Comparison of ENCODE assay signal across 21 mouse cellular contexts in genomic region chr13:93995423-93995822, GRCm38 (mm10).
A peak's percentile ranks its signal among the peaks of the same experiment; 100 is the strongest.
DNase-seq lines count a peak whose midpoint lies in the region; ATAC-seq and TF ChIP-seq lines count a peak whose summit lies in the region.
"Had no signal": no experiment of that assay in that cellular context is flagged by ENCODE, and none has a peak within 500 bp of the region (broad histone marks: within the 10 kb centered on the region; RNA-seq: fewer than 3 reads in every experiment).

No protein-coding gene starts in this region.

- H3K4me2 ChIP-seq in liver, embryonic 16.5 days (ENCODE audit: low read depth, low read length), result no peak overlapping the region
- H3K4me2 ChIP-seq: forebrain, embryonic 13.5 days; hindbrain, embryonic 15.5 days had no signal

- no peak for TF ChIP-seq CTCF in bone marrow macrophage, adult 2 months (IDR thresholded peaks at IDR 0.05; ENCODE audit: low read depth, low read length)

- no peaks in the 10 kb centered on the region for H3K4me1 ChIP-seq in liver, embryonic 16.5 days (ENCODE audit: control insufficient read depth, low read depth, low read length)
- H3K4me1 ChIP-seq in bone marrow macrophage, adult 2 months (ENCODE audit: control insufficient read depth, insufficient read depth, low read length), result peaks cover 62% of the 10 kb centered on the region
- H3K4me1 ChIP-seq: forebrain, embryonic 13.5 days; hindbrain, embryonic 15.5 days had no signal

- DNase-seq in liver, result no peak
- peak; percentile 54 for DNase-seq in 416B (ENCODE audit: low read depth)
- no peak for DNase-seq in right cerebral cortex, postnatal 10 days (ENCODE audit: low spot score in 2 of 2)
- DNase-seq: adrenal gland, adult 2 months; adrenal gland, postnatal 25 days; cerebellum, adult 11-12 months; cerebellum, adult 9-10 months; cerebellum, postnatal 36 days; gastrocnemius, adult 2 months; gastrocnemius, postnatal 25 days; heart, adult 18-20 months; heart, postnatal 10 days had no signal

- no peaks in the 10 kb centered on the region for H3K27me3 ChIP-seq in liver, embryonic 16.5 days (ENCODE audit: control insufficient read depth, insufficient read depth, low read depth, low read length)
- H3K27me3 ChIP-seq: forebrain, embryonic 13.5 days; hindbrain, embryonic 15.5 days had no signal

- ATAC-seq in liver, embryonic 16.5 days (ENCODE audit: low read depth), result no peak
- peak; percentile 52 for ATAC-seq in megakaryocyte, adult 5-6 weeks (ENCODE audit: poor library complexity, severe bottlenecking)
- no peak for ATAC-seq in cerebellum, adult (ENCODE audit: insufficient number of reproducible peaks, low FRiP score, low TSS enrichment)
- ATAC-seq: forebrain, embryonic 13.5 days had no signal

- peak overlapping the region; percentile 51 for H3K27ac ChIP-seq in liver, embryonic 16.5 days (ENCODE audit: low read length)
- H3K27ac ChIP-seq in bone marrow macrophage, adult 2 months (ENCODE audit: insufficient read depth, low read depth, low read length), result peak overlapping the region; percentile 36
- H3K27ac ChIP-seq: embryonic facial prominence, embryonic 10.5 days; forebrain, embryonic 13.5 days; heart, embryonic 10.5 days; hindbrain, embryonic 10.5 days; hindbrain, embryonic 15.5 days had no signal

- H3K9ac ChIP-seq in liver, embryonic 16.5 days (ENCODE audit: low read depth, low read length), result no peak overlapping the region
- H3K9ac ChIP-seq: forebrain, embryonic 13.5 days; hindbrain, embryonic 15.5 days had no signal

- 56% methylated on average over 3 of the region's 3 CpGs for WGBS in liver, embryonic 16.5 days (ENCODE audit: insufficient replicate concordance)

- TF ChIP-seq POLR2A in bone marrow macrophage, adult 2 months (IDR thresholded peaks at IDR 0.05; ENCODE audit: borderline replicate concordance, low read depth, low read length), result no peak

- no peaks in the 10 kb centered on the region for H3K9me3 ChIP-seq in liver, embryonic 16.5 days (replicated peaks; ENCODE audit: control insufficient read depth, low read length)
- H3K9me3 ChIP-seq: heart, embryonic 10.5 days; hindbrain, embryonic 15.5 days had no signal

- H3K36me3 ChIP-seq in liver, embryonic 16.5 days (ENCODE audit: control insufficient read depth, insufficient read depth), result no peaks in the 10 kb centered on the region
- H3K36me3 ChIP-seq: embryonic facial prominence, embryonic 10.5 days; heart, embryonic 10.5 days; hindbrain, embryonic 10.5 days; hindbrain, embryonic 15.5 days had no signal

- no peak overlapping the region for H3K4me3 ChIP-seq in liver, embryonic 16.5 days (ENCODE audit: low read depth, low read length)
- H3K4me3 ChIP-seq in bone marrow macrophage, adult 2 months (ENCODE audit: insufficient read depth, low read length), result no peak overlapping the region
- H3K4me3 ChIP-seq: embryonic facial prominence, embryonic 10.5 days; forebrain, embryonic 13.5 days; gastrocnemius, adult 2 months; heart, embryonic 10.5 days; hindbrain, embryonic 10.5 days; hindbrain, embryonic 15.5 days had no signal
